Mouse (Mus musculus) heart, embryonic 11.5 days (tissue): ENCODE measurements at regions not wholly inside any gene's neighbourhood (a gene's known extent, or its start where the extent isn't known, plus 50 kb on each side); places are given as distances from the start of the nearest gene placed in this dataset.

Experiments used
- ATAC-seq: fragments of 200-750 bp; cut with Nextera tagmentation; replicated peaks from 2 replicates; pipeline ENCODE4 v1.8.0; 2017; ENCODE audit warnings: moderate library complexity; ENCODE audit not compliant: insufficient number of reproducible peaks, low FRiP score, low TSS enrichment
- H3K27ac ChIP-seq: fragments of 300-500 bp; sonication (generic); 2 replicates; pipeline ENCODE4 v1.5.1; 2014; ENCODE audit warnings: mild to moderate bottlenecking, low read depth, low read length
- H3K27me3 ChIP-seq: fragments of 300-500 bp; sonication (generic); 2 replicates; pipeline ENCODE4 v1.6.1; 2014; ENCODE audit warnings: mild to moderate bottlenecking, low read length, mixed read lengths; ENCODE audit not compliant: control insufficient read depth, insufficient read depth
- H3K36me3 ChIP-seq: fragments of 300-500 bp; sonication (generic); 2 replicates; pipeline ENCODE4 v1.6.1; 2014; ENCODE audit warnings: mild to moderate bottlenecking, low read length, moderate library complexity, mixed read lengths; ENCODE audit not compliant: control insufficient read depth, insufficient read depth
- H3K4me1 ChIP-seq: fragments of 300-500 bp; sonication (generic); 2 replicates; pipeline ENCODE4 v1.6.1; 2014; ENCODE audit warnings: low read length; ENCODE audit not compliant: control insufficient read depth, insufficient read depth
- H3K4me2 ChIP-seq: fragments of 300-500 bp; sonication (generic); 2 replicates; pipeline ENCODE4 v1.6.1; 2014; ENCODE audit warnings: mild to moderate bottlenecking, moderate library complexity
- H3K4me3 ChIP-seq: fragments of 300-500 bp; sonication (generic); 2 replicates; pipeline ENCODE4 v1.5.1; 2014; ENCODE audit warnings: low read depth, low read length
- H3K9ac ChIP-seq: fragments of 300-500 bp; sonication (generic); 2 replicates; pipeline ENCODE4 v1.6.1; 2014; ENCODE audit warnings: mild to moderate bottlenecking, low read depth, low read length, moderate library complexity
- H3K9me3 ChIP-seq: fragments of 300-500 bp; sonication (generic); replicated peaks from 2 replicates; pipeline ENCODE4 v1.6.1; 2016; ENCODE audit warnings: low read length; ENCODE audit not compliant: control insufficient read depth
- WGBS: fragments of 180-500 bp; shearing (Covaris S2); extraction: QIAGEN DNeasy Blood & Tissue Kit; methylation state at CpG from one replicate; pipeline ENCODE4 v1.1.7; 2014; ENCODE audit not compliant: insufficient replicate concordance; 5-methylcytosine and 5-hydroxymethylcytosine counted together

DNA sequence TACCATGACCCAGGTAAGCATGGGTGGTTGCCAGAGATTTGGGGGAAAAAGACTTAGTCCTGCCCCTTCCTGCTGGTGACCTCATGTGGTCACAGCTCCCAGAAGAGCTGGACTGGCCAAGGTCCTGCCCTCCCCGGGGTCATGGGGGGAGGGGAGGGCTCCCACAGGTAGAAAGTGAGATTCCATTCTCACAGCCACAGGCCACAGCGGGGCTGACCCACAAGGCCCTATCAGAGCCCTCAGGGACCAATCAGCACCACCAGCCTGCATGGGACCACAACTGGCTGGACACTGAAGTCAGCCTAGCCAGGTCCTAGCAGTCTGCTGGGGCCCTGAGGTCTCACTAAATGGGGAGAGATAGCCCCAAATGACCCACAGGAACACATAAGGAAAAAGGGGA, 81.9 kb upstream of the Zmiz1 start:
- WGBS = 29% methylated on average over 2 of the region's 2 CpGs
- no peak for ATAC-seq
- no peaks in the 10 kb centered on the region for H3K9me3 ChIP-seq
- H3K4me2 ChIP-seq = peak overlapping the region; percentile 78
- peak overlapping the region; percentile 85 for H3K9ac ChIP-seq
- no peaks in the 10 kb centered on the region for H3K27me3 ChIP-seq
- H3K4me1 ChIP-seq = peaks cover 42% of the 10 kb centered on the region
- H3K36me3 ChIP-seq = no peaks in the 10 kb centered on the region
- no peak overlapping the region; the same call in 1 of the 2 replicates for H3K4me3 ChIP-seq
- peak overlapping the region; percentile 100 for H3K27ac ChIP-seq

DNA sequence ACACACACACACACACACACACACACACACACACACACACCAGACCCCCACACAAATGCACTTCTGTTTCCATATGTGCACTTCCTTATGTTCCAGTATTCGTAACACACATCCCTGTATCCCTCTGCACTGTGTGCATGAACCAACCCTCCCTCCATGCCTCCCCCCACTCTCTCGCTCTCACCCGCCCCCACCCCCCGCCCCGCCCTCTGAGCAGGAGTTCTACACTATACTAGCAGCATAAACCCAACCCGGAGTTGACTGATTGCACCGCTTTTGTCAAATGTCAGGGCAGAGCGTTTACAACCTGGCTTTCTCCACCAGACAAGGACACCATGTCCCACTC, 81.5 kb upstream of the Zmiz1 start:
- Histone ChIP-seq H3K4me1 (peaks cover 39% of the 10 kb centered on the region), H3K4me2 (peak overlapping the region; percentile 78), H3K4me3 (peak overlapping the region; percentile 49), H3K27me3 (no peaks in the 10 kb centered on the region), H3K36me3 (no peaks in the 10 kb centered on the region), H3K9ac (peak overlapping the region; percentile 85), H3K27ac (peak overlapping the region; percentile 100), H3K9me3 (no peaks in the 10 kb centered on the region)
- peak; percentile 32; the same call in 1 of the 2 replicates for ATAC-seq
- 4% methylated on average over 8 of the region's 8 CpGs for WGBS

DNA sequence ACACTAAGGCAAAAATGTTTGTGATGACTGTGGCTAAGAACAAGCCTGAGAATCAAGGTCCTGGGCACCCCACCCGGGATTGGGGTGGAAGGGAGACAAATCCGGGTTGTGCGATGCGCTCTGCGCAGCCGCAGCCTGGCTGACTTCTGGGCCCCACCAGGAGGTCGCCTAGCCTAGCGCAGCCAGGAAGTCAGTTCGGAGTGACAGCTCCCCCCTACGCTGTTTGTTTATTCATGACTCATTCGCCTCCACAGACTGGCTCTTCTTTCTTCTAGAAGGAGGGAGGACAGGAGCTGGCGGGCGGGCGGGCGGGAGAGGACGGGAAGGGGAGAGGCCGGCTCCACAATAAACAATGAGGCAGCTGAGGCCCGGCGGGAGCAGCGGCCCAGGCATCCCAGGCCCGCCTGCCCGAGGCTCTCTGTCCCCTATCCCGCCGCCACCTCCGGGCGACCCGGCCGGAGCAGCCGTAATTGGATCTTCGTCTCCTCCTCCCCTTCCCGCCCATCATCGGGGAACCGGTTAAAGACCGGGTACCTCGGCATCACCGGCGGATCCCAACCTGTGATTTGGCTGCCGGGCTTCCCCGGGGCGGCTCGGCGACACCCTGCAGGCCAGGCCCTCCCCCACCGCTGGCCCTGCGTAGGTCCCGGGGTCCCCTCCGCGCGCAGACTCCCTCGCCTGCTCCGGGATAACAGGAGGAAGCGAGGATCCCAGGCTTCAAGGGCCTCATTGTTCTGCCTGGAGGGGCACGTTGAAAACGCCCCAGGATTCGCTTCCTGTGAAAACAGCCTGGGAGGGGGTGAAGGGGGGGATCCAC, 80.9 kb upstream of the Zmiz1 start:
- Histone ChIP-seq H3K27ac (peak overlapping the region; percentile 100), H3K4me3 (peak overlapping the region; percentile 49), H3K4me1 (peaks cover 43% of the 10 kb centered on the region), H3K4me2 (peak overlapping the region; percentile 78), H3K9ac (peak overlapping the region; percentile 85), H3K9me3 (no peaks in the 10 kb centered on the region), H3K36me3 (no peaks in the 10 kb centered on the region), H3K27me3 (no peaks in the 10 kb centered on the region)
- peak; percentile 77 for ATAC-seq
- under 1% methylated on average over 54 of the region's 54 CpGs for WGBS

DNA sequence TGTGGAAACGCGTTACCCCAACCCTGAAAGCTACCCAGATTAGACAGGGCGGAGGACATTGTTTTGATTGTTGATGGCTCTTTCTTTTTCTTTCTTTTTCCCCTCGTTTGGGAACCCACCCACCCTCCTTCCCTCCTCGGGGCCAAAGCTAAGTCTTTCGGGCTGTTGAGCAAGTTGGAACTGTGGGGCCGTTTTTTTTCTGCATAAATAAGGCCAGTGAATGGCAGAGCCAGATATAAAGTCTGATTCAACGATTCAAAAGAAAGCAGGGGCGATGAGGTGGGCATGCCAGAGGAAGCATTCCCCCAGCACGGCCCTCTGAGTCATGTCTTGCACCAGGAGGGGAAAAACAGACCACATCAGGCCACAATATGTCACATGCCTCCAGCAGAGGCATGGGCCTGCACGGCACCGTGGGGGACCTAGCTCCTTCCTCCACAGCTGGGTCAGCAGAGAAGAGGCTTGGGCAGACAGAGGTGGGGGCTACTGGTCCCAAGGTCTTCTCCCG, 80.2 kb upstream of the Zmiz1 start:
- Histone ChIP-seq H3K4me3 (peak overlapping the region; percentile 49), H3K4me2 (peak overlapping the region; percentile 78), H3K36me3 (no peaks in the 10 kb centered on the region), H3K27me3 (no peaks in the 10 kb centered on the region), H3K9me3 (no peaks in the 10 kb centered on the region), H3K27ac (peak overlapping the region; percentile 100), H3K4me1 (peaks cover 49% of the 10 kb centered on the region), H3K9ac (peak overlapping the region; percentile 85)
- 0 out of 2 replicates have a peak, but pooled peaks have one; percentile 19 for ATAC-seq
- WGBS = 4% methylated on average over 13 of the region's 13 CpGs

DNA sequence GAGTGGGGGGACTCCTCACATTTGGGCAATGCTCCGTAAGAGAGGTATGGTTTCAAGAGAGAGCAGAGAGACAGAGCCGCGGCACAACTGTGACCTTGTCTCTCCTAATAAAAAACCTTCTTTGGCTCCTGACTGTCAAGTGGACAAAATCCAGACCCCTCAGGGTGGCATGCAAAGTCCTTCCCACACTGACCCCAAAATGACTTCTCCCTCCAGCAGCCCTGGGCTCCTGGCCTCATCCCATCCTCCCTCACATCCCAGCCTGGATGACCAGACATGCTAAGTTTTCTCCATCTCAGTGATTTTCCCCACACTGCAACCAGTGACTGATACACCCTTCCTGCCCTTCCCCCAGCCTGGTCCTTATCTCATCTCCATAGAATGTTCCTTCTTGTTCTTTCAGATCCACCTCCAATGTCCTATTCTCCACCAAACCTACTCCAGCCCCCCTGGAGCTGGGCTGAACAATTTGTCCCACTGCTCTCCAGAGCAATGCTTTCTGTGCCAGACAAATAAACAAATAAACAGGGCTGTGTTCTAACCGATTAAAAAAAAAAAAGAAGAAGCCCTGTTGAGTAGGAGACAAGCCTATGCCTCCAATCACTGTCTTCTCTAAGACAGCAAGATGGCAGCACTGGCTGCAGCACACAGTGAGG, 75.7 kb upstream of the Zmiz1 start:
- no peaks in the 10 kb centered on the region for H3K27me3 ChIP-seq
- H3K4me1 ChIP-seq = peaks cover 49% of the 10 kb centered on the region
- 20% methylated on average over 4 of the region's 4 CpGs for WGBS
- no peak for ATAC-seq
- H3K27ac ChIP-seq = peak overlapping the region; percentile 66
- 0 out of 2 replicates have a peak overlapping the region, but pooled peaks have one; percentile 9 for H3K4me2 ChIP-seq
- H3K4me3 ChIP-seq = no peak overlapping the region
- no peak overlapping the region for H3K9ac ChIP-seq
- no peaks in the 10 kb centered on the region for H3K9me3 ChIP-seq
- no peaks in the 10 kb centered on the region for H3K36me3 ChIP-seq

DNA sequence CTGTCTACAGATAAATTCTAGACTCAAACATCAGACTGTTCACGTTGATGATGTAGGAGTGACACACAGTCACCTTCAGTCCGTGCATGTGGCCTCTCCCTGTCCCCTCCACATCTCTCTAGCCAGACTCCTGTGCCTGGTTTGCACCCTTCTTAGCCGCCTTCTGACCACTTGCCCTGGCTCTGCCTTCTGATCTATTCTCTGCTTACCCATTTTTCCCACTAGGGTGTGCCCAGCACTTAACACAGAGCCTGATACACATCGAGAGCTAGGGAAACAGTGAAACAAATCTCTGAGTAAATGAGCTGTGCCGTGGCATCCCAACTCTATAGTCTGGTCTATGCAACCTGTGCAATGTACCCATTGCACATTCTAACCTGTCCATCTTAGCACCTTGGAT, 73.3 kb upstream of the Zmiz1 start:
- Histone ChIP-seq H3K9me3 (no peaks in the 10 kb centered on the region), H3K9ac (no peak overlapping the region), H3K27ac (no peak overlapping the region), H3K27me3 (no peaks in the 10 kb centered on the region), H3K36me3 (no peaks in the 10 kb centered on the region), H3K4me3 (no peak overlapping the region), H3K4me2 (no peak overlapping the region), H3K4me1 (peaks cover 33% of the 10 kb centered on the region)
- WGBS = 43% methylated on average over 5 of the region's 5 CpGs
- ATAC-seq = no peak

DNA sequence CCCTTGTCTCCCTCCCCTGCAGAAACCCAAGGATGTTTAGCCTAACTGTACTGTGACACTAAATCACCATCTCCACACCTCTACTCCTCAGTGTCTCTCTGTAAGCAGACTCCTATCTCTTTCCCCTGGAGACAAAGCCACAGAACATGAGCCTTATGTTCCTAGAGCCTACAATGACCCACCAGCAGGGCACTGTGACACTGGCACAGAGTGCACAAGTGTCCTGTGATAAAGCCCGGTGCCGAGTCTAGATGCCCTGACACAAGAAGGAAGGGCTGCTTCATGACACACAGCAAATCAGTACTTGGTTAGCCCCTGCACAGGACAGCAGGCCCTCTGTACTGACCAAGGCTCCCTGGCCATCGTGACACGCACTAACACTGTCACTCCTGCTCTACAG, 71.2 kb upstream of the Zmiz1 start:
- Histone ChIP-seq H3K27ac (no peak overlapping the region), H3K27me3 (no peaks in the 10 kb centered on the region), H3K4me2 (no peak overlapping the region), H3K36me3 (no peaks in the 10 kb centered on the region), H3K9ac (no peak overlapping the region), H3K4me3 (no peak overlapping the region), H3K9me3 (no peaks in the 10 kb centered on the region), H3K4me1 (peaks cover 24% of the 10 kb centered on the region)
- 81% methylated on average over 4 of the region's 4 CpGs for WGBS
- no peak for ATAC-seq

DNA sequence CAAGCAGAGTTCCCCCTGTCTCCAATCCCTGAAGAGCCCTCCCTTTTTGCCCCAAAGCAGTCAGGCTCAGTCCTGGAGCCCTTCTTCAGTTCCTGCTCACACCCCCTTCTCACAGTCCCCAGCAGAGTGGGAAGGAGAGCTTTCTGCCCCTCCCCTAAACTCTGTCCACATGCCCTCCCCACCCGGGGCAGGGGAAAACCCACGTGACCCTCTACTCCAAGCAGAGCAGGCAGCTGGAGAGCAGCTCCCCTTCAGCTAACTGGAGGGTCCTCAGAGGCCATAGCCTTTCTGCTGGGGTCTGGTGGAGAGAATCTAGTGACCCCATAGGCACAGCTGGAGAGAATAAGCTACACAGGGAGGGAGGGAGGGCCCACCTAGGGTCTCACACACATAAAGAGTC, 69.7 kb upstream of the Zmiz1 start:
- WGBS = 3% methylated on average over 2 of the region's 2 CpGs
- H3K4me1 ChIP-seq = peaks cover 11% of the 10 kb centered on the region
- ATAC-seq = no peak
- no peak overlapping the region for H3K4me2 ChIP-seq
- no peak overlapping the region for H3K9ac ChIP-seq
- no peak overlapping the region for H3K4me3 ChIP-seq
- H3K36me3 ChIP-seq = no peaks in the 10 kb centered on the region
- no peak overlapping the region for H3K27ac ChIP-seq
- H3K27me3 ChIP-seq = no peaks in the 10 kb centered on the region
- H3K9me3 ChIP-seq = no peaks in the 10 kb centered on the region
